Mouse (Mus musculus) intestine, postnatal 0 days (tissue): ENCODE data around the gene Klhl5. TPM values are rescaled to one million over a fixed set of nuclear protein-coding genes. Genes with fewer than 3 reads are reported as not detected.

Source experiments
- ATAC-seq: fragments of 200-750 bp; cut with Nextera tagmentation; 2 replicates; pipeline ENCODE4 v1.8.0; 2017; ENCODE audit warnings: mild to moderate bottlenecking, moderate TSS enrichment, moderate library complexity
- H3K27ac ChIP-seq: fragments of 300-500 bp; sonication (generic); 2 replicates; pipeline ENCODE4 v1.5.1; 2014; ENCODE audit warnings: mild to moderate bottlenecking, low read depth, low read length, moderate library complexity
- H3K27me3 ChIP-seq: fragments of 300-500 bp; sonication (generic); replicated peaks from 2 replicates; pipeline ENCODE4 v1.6.1; 2014; ENCODE audit warnings: low read length, mixed read lengths; ENCODE audit not compliant: control insufficient read depth, insufficient read depth
- H3K36me3 ChIP-seq: fragments of 300-500 bp; sonication (generic); 2 replicates; pipeline ENCODE4 v1.6.1; 2014; ENCODE audit warnings: mild to moderate bottlenecking, moderate library complexity; ENCODE audit not compliant: control insufficient read depth, insufficient read depth
- H3K4me1 ChIP-seq: fragments of 300-500 bp; sonication (generic); replicated peaks from 2 replicates; pipeline ENCODE4 v1.6.1; 2014; ENCODE audit warnings: antibody characterized with exemption, low read length, mixed read lengths; ENCODE audit not compliant: control insufficient read depth, insufficient read depth
- H3K4me2 ChIP-seq: fragments of 300-500 bp; sonication (generic); replicated peaks from 2 replicates; pipeline ENCODE4 v1.6.1; 2014; ENCODE audit warnings: low read depth, mild to moderate bottlenecking, moderate library complexity
- H3K4me3 ChIP-seq: fragments of 300-500 bp; sonication (generic); 2 replicates; pipeline ENCODE4 v1.5.1; 2014; ENCODE audit warnings: low read depth, low read length
- H3K9ac ChIP-seq: fragments of 300-500 bp; sonication (generic); 2 replicates; pipeline ENCODE4 v1.6.1; 2014; ENCODE audit warnings: mild to moderate bottlenecking, low read depth, low read length
- H3K9me3 ChIP-seq: fragments of 300-500 bp; sonication (generic); 2 replicates; pipeline ENCODE4 v1.6.1; 2016; ENCODE audit warnings: mixed run types; ENCODE audit not compliant: control insufficient read depth
- CTCF ChIP-seq: sonication (generic); IDR thresholded peaks from 2 replicates; pipeline ENCODE4 v1.5.1; 2016; ENCODE audit warnings: low read depth, mild to moderate bottlenecking, control low read depth, antibody characterized with exemption, moderate library complexity
- WGBS: fragments of 180-500 bp; shearing (Covaris S2); extraction: QIAGEN DNeasy Blood & Tissue Kit; methylation state at CpG from one replicate; pipeline ENCODE4 v1.1.7; 2014; 5-methylcytosine and 5-hydroxymethylcytosine counted together
- polyA plus RNA-seq: library from polyadenylated mRNA; unstranded; fragments of >200 nt; fragmentation: Nextera tagmentation; extraction: Ambion mirVana; gene quantifications from 2 replicates; pipeline ENCODE4 v1.2.1, GENCODE M21; 2015

Gene Klhl5
- polyA plus RNA-seq, 1 experiment from 2014 or later = 7.7 TPM

DNA sequence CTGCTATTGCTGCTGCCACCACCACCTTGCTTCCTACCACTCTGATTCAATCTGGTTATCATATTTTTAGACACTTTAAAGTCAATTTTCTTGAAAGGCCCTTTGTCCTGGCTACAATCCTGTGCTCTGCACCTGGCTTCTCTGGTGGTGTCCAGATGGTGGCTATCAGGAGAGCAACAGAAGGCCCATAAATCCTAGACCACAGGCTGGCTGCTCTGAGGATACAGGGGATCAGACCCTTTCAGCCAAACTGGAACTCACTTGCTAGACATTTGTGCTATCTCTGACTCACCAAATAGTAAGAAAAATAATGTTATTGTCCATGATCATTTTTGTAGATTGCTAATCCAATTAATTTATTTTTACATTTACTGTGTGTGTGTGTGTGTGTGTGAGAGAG, 13.6 kb upstream of the Klhl5 start:
- TF ChIP-seq CTCF = no peak

DNA sequence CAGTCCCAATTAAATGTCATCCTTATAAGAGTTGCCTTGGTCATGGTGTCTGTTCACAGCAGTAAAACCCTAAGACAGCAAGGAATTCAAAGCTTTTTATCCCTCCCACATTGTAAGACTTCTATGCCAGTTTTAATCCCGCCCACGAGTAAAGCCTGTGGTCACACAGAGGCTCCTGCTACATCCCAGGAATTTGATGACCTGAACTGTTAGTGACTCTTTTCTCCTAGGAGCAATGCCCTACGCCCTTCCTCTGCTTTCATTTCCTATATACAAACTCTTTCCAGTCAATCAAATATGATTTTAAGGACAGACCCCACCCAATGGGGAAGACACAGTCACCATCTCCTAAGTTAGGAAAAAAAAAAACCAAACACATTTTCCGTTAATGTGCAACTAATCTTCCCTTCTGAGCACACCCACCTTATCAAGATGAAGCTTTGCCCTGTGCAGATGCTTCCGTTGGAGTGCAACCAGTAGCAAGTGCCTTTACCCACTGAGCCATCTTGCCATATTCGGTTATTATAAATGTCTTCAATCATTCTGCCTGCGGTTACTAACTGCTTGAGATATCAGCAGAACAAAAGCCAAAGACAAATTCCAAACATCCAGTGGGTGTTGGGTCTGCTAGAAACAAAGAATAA, 12.3 kb upstream of the Klhl5 start:
- no peak for ATAC-seq
- Histone ChIP-seq H3K9me3 (no peaks in the 10 kb centered on the region), H3K4me2 (no peak overlapping the region), H3K4me3 (no peak overlapping the region), H3K4me1 (no peaks in the 10 kb centered on the region; the same call in 1 of the 2 replicates), H3K27ac (no peak overlapping the region), H3K9ac (no peak overlapping the region), H3K27me3 (no peaks in the 10 kb centered on the region), H3K36me3 (no peaks in the 10 kb centered on the region)
- TF ChIP-seq CTCF = no peak
- 76% methylated on average over 7 of the region's 7 CpGs for WGBS

More for the DNA sequence above, 13.6 kb upstream of the Klhl5 start:
- no peaks in the 10 kb centered on the region for H3K27me3 ChIP-seq
- no peak overlapping the region for H3K9ac ChIP-seq
- H3K4me2 ChIP-seq = no peak overlapping the region
- H3K9me3 ChIP-seq = no peaks in the 10 kb centered on the region
- H3K27ac ChIP-seq = no peak overlapping the region
- H3K4me3 ChIP-seq = no peak overlapping the region
- no peak for ATAC-seq
- H3K36me3 ChIP-seq = no peaks in the 10 kb centered on the region
- no peaks in the 10 kb centered on the region; the same call in 1 of the 2 replicates for H3K4me1 ChIP-seq

DNA sequence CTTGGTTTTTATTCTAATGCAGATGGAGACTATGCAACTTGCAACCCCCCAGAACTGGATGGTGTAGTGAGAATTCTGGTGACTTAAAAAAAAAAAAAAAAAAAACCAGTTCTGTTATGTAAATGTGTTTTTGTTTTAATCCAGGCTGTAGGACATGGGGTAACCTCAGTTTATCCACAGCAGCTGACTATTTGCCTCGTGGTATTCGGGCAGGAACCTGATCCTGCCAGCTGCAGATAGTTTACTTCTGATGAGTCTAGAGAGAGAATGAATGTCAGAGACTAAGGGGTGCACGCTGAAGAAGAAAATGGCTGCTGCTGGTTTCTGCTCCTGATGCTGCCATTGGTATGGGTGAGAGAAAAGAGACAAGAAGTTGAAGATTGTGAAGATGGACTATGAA, 11.3 kb upstream of the Klhl5 start:
- no peak overlapping the region for H3K27ac ChIP-seq
- WGBS = 78% methylated on average over 3 of the region's 3 CpGs

DNA sequence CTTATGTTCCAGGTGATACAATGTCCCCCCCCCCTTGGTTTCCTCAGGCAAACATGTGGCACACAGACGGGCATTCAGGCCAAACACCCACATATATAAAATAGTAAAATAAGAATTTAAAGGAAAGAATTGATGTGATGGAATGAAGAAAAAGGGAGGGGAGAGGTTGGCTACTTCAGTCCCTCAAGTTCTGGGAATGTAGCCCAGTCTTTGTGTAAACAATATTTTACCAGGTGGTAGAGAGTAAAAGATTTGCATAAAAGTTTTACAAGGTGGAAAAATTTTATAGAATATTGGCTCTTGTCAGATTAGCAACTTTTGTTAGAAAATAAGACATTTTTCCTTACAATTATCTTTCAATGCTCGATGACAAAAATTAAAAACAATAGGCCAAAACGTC, 10.5 kb upstream of the Klhl5 start:
- Histone ChIP-seq H3K9ac (no peak overlapping the region), H3K36me3 (no peaks in the 10 kb centered on the region), H3K9me3 (no peaks in the 10 kb centered on the region), H3K4me1 (no peaks in the 10 kb centered on the region; the same call in 1 of the 2 replicates), H3K27ac (no peak overlapping the region), H3K4me2 (no peak overlapping the region), H3K27me3 (no peaks in the 10 kb centered on the region), H3K4me3 (no peak overlapping the region)
- no peak for TF ChIP-seq CTCF
- WGBS = 55% methylated on average over 3 of the region's 3 CpGs
- ATAC-seq = no peak

More for the DNA sequence above, 11.3 kb upstream of the Klhl5 start:
- no peak for ATAC-seq
- no peak overlapping the region for H3K4me2 ChIP-seq
- TF ChIP-seq CTCF = no peak
- H3K9me3 ChIP-seq = no peaks in the 10 kb centered on the region
- no peaks in the 10 kb centered on the region; the same call in 1 of the 2 replicates for H3K4me1 ChIP-seq
- no peaks in the 10 kb centered on the region for H3K27me3 ChIP-seq
- no peak overlapping the region for H3K4me3 ChIP-seq
- H3K36me3 ChIP-seq = no peaks in the 10 kb centered on the region
- no peak overlapping the region for H3K9ac ChIP-seq

DNA sequence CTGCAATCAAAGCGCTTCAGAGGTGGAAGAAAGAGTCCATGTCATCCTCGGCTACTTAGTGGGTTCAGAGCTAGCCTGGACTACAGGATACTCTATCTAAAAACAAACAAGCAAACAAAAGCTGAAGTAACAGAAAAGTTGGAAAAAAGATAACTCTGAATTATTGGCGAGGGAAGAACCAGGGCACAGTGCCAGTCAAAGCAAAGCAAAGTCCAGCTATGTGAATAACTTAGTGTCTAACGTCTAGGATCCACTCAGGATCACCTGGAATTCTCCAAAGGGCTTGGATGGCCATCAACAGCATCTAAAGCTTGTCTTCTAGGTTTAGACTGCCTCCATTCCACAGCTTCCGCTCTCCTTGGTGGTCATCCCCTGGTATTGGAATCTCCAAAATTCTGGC, 9.9 kb upstream of the Klhl5 start:
- no peak overlapping the region for H3K27ac ChIP-seq
- H3K27me3 ChIP-seq = no peaks in the 10 kb centered on the region
- no peaks in the 10 kb centered on the region for H3K9me3 ChIP-seq
- ATAC-seq = no peak
- 75% methylated on average over 5 of the region's 5 CpGs for WGBS
- no peak for TF ChIP-seq CTCF
- no peak overlapping the region for H3K4me3 ChIP-seq
- H3K36me3 ChIP-seq = no peaks in the 10 kb centered on the region
- no peak overlapping the region for H3K4me2 ChIP-seq
- H3K4me1 ChIP-seq = 0 out of 2 replicates have a peak, but pooled peaks cover under 1% of the 10 kb centered on the region
- H3K9ac ChIP-seq = no peak overlapping the region

DNA sequence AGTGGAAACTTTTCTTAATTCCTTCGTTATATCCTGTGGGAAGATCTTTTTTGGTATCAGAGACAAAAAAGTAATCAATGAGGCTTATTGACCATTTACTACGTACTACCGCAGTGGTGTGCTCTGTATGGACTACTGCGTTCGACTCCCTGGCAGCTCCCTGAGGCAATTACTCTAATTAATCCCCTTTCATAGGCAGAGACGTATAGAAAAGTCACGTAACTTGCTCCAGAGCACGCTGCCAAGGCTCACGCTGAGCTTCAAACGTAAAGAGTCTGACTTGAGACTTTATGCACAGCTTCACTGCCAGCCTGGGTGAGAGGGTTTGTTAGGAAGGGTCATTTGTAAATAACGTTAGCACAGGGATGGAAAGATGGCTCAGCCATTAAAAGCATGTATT, 7.3 kb upstream of the Klhl5 start:
- H3K9ac ChIP-seq = no peak overlapping the region
- no peaks in the 10 kb centered on the region for H3K36me3 ChIP-seq
- H3K4me1 ChIP-seq = 0 out of 2 replicates have a peak, but pooled peaks cover 6% of the 10 kb centered on the region
- H3K4me2 ChIP-seq = no peak overlapping the region
- WGBS = 86% methylated on average over 11 of the region's 11 CpGs
- H3K27me3 ChIP-seq = no peaks in the 10 kb centered on the region
- H3K9me3 ChIP-seq = no peaks in the 10 kb centered on the region
- no peak for ATAC-seq
- H3K27ac ChIP-seq = no peak overlapping the region
- H3K4me3 ChIP-seq = no peak overlapping the region
- TF ChIP-seq CTCF = no peak
